Mouse (Mus musculus) liver, embryonic 14.5 days (tissue): ENCODE data around the gene Cnot2. TPM values are rescaled to one million over a fixed set of nuclear protein-coding genes. Genes with fewer than 3 reads are reported as not detected.

Source experiments
- ATAC-seq: fragments of 200-750 bp; cut with Nextera tagmentation; 2 replicates; pipeline ENCODE4 v1.8.0; 2017; ENCODE audit warnings: moderate number of reproducible peaks, mild to moderate bottlenecking, moderate library complexity; ENCODE audit not compliant: insufficient read depth
- DNase-seq, 3 experiments: peaks; one replicate each; pipeline ENCODE4 v3.0.0-alpha.2; 2012 to 2013; ENCODE audit warnings: low read depth in 3 of 3, low spot score in 3 of 3
- H3K27ac ChIP-seq: fragments of 300-500 bp; sonication (generic); 2 replicates; pipeline ENCODE4 v1.5.1; 2014; ENCODE audit warnings: moderate library complexity, mild to moderate bottlenecking, control low read depth, inconsistent platforms
- H3K27me3 ChIP-seq: fragments of 300-500 bp; sonication (generic); 2 replicates; pipeline ENCODE4 v1.6.1; 2014; ENCODE audit warnings: mild to moderate bottlenecking, low read length, moderate library complexity; ENCODE audit not compliant: control insufficient read depth, insufficient read depth
- H3K36me3 ChIP-seq: fragments of 300-500 bp; sonication (generic); replicated peaks from 2 replicates; pipeline ENCODE4 v1.6.1; 2014; ENCODE audit warnings: low read depth; ENCODE audit not compliant: control insufficient read depth, insufficient read depth
- H3K4me1 ChIP-seq, 2 experiments: fragments of 200-500 bp in 1 of 2; fragments of 300-500 bp in 1 of 2; sonication (generic) in 1 of 2; replicated peaks; 2 replicates each; pipeline ENCODE4 v1.6.1; 2012 to 2014; ENCODE audit warnings: antibody characterized with exemption in 1 of 2, inconsistent platforms in 1 of 2, low read length in 1 of 2; ENCODE audit not compliant: control insufficient read depth in 2 of 2, insufficient read depth in 2 of 2
- H3K4me2 ChIP-seq: fragments of 300-500 bp; sonication (generic); 2 replicates; pipeline ENCODE4 v1.6.1; 2014; ENCODE audit warnings: low read depth, mild to moderate bottlenecking, control low read depth, moderate library complexity
- H3K4me3 ChIP-seq, 2 experiments: fragments of 200-500 bp in 1 of 2; fragments of 300-500 bp in 1 of 2; sonication (generic) in 1 of 2; 2 replicates each; pipeline ENCODE4 v1.5.1; 2012 to 2014; ENCODE audit warnings: low read depth in 2 of 2, low read length in 2 of 2, mild to moderate bottlenecking in 2 of 2, control low read depth in 1 of 2, inconsistent platforms in 1 of 2, moderate library complexity in 1 of 2; ENCODE audit not compliant: insufficient read depth in 1 of 2
- H3K9ac ChIP-seq: fragments of 300-500 bp; sonication (generic); replicated peaks from 2 replicates; pipeline ENCODE4 v1.6.1; 2014; ENCODE audit warnings: mild to moderate bottlenecking, control low read depth, moderate library complexity
- H3K9me3 ChIP-seq: fragments of 300-500 bp; sonication (generic); 2 replicates; pipeline ENCODE4 v1.6.1; 2016; ENCODE audit warnings: low read length, mixed read lengths; ENCODE audit not compliant: control insufficient read depth
- CTCF ChIP-seq: IDR thresholded peaks from 2 replicates; pipeline ENCODE4 v1.5.1; 2016; ENCODE audit warnings: antibody characterized with exemption, low read depth, control low read depth
- EP300 ChIP-seq: IDR thresholded peaks from 2 replicates; pipeline ENCODE4 v1.6.1; 2016; ENCODE audit warnings: antibody characterized with exemption, low read depth
- WGBS: fragments of 180-500 bp; shearing (Covaris S2); extraction: QIAGEN DNeasy Blood & Tissue Kit; methylation state at CpG from one replicate; pipeline ENCODE4 v1.1.7; 2014; ENCODE audit not compliant: insufficient replicate concordance; 5-methylcytosine and 5-hydroxymethylcytosine counted together
- microRNA-seq: library from miRNA; unstranded; fragments of <30 nt; microRNA quantifications from one replicate; pipeline ENCODE4, GENCODE M21; 2016
- polyA plus RNA-seq, 2 experiments: library from polyadenylated mRNA; depleted of rRNA in 1 of 2; stranded (reverse) in 1 of 2; unstranded in 1 of 2; fragments of >200 nt; fragmentation: Nextera tagmentation in 1 of 2; extraction: Ambion mirVana in 1 of 2; gene quantifications; 2 replicates each; pipeline versions ENCODE4 v1.2.1 to v1.2.3; 2012 to 2014

Cnot2 gene
- polyA plus RNA-seq, 2 experiments = 23.2 to 38.0 TPM

DNA sequence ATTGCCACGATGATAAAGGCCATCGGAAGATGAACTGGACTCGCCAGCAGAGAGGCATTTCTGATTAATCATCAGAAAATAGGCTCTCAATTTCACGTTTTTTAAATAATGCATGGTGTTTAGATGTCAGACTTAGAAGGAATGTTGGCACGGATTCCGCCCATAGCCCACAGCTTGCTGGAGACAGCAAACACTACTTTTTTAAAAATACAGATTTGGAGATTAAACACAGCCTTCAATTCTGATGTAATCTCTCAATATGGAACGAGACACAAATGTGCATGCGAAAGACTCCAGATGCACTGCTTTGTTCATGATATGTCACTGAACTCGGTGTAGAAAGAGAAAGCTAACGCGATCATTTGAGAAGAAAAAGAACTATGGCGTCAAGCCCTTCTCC is 145.9 kb downstream of the Cnot2 start:
- Histone ChIP-seq H3K9me3 (no peaks in the 10 kb centered on the region; the same call in 1 of the 2 replicates), H3K4me3 (no peak overlapping the region), H3K4me1 (no peaks in the 10 kb centered on the region), H3K27ac (no peak overlapping the region), H3K36me3 (no peaks in the 10 kb centered on the region), H3K27me3 (no peaks in the 10 kb centered on the region), H3K9ac (no peak overlapping the region), H3K4me2 (no peak overlapping the region)
- ATAC-seq = no peak
- TF ChIP-seq EP300 (no peak), CTCF (no peak)
- DNase-seq = no peak
- 73% methylated on average over 12 of the region's 12 CpGs for WGBS

Small RNA genes within 50 kb of the gene (microRNA-seq; reads per million reads assigned to microRNA genes)
- not detected for gene Gm25190

Other genes starting within 250 kb of the Cnot2 start
- 0.22 and 0.37 TPM in 2 replicates for gene Kcnmb4, start 107.6 kb downstream of the Cnot2 start, polyA plus RNA-seq (2012; rRNA removed)
- 0.14 TPM in 1 of 2 replicates, not detected in the other for gene Kcnmb4, start 107.6 kb downstream of the Cnot2 start, polyA plus RNA-seq (2014; fragmentation: Nextera tagmentation; extraction: Ambion mirVana)